Mouse (Mus musculus) liver (tissue): ENCODE measurements around the gene Pcolce.

ENCODE experiments used
- DNase-seq: peaks from one replicate; pipeline ENCODE4 v3.0.0-alpha.2; 2020; ENCODE audit warnings: mixed read lengths

Gene Pcolce

GRCm38 (mm10) chr5:137590507-137590906 is 23.1 kb downstream of the Pcolce start:
- no peak for DNase-seq

DNA sequence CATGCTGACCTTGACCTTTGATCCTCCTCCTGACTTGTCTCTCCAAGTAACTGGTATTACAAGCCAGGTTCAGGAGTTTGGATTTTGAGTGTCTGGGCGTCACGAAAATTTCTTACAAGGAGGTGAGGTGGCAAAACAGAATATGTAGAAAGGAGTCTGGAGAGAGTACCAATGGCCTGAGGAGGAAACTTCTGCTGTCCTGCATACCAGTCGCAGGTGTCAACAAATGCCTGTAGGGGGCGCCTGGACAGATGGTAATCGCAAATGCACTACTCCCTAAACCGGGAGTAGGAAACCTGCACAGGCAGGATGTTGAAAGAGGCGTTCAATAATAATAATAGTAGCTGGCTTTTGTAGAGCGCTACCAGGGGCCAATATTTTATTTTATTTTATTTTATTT is 28.6 kb downstream of the Pcolce start:
- peak; percentile 78 for DNase-seq

- peak; percentile 31 for DNase-seq
Observed at GRCm38 (mm10) chr5:137583670-137584169, 29.9 kb downstream of the Pcolce start.

DNA sequence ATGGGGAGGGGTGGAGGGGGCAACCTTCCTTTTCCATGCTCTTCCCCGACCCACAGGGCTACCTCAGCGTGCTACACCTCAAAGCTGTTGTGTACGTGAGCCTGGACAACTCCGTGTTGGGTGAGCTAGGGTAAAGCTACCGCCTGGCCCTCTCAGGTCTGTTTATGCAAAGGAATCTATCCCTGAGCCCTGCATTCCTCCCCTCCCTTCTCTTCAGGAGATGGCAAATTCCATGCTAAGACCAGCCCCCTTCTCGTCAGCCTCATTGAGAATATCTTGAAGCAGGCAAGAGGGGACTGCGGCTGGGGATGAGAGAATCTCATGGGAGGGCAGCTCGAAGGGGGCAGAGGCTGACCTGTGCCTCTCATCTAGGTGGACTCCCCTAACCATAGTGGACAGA is 30.9 kb downstream of the Pcolce start:
- no peak for DNase-seq

GRCm38 (mm10) chr5:137580246-137580645 is 33.3 kb downstream of the Pcolce start:
- DNase-seq: no peak

- DNase-seq: peak; percentile 31
Observed at GRCm38 (mm10) chr5:137574470-137574901, 39.1 kb downstream of the Pcolce start.

- DNase-seq: peak; percentile 90
Observed at GRCm38 (mm10) chr5:137570691-137571586, 42.6 kb downstream of the Pcolce start.

DNA sequence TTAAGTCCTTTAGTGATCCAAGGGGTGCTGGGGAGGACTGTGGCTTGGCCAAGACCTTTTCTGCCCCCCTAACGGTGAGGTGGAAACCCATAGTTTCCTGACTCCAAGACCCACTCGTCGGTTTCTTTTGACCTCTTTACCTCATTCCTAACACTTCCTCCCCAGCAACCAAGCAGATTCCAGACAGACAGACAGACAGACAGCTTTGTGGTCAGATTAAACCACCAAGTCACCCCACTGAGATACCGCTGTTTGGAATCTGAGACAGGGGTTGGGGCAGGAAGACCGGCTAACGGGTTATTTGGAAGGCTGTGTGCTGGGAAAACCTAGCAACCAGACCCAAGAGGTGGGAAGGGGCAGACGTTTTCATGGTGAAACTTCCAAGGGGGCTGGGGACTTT is 43.4 kb downstream of the Pcolce start:
- peak; percentile 27 for DNase-seq

DNA sequence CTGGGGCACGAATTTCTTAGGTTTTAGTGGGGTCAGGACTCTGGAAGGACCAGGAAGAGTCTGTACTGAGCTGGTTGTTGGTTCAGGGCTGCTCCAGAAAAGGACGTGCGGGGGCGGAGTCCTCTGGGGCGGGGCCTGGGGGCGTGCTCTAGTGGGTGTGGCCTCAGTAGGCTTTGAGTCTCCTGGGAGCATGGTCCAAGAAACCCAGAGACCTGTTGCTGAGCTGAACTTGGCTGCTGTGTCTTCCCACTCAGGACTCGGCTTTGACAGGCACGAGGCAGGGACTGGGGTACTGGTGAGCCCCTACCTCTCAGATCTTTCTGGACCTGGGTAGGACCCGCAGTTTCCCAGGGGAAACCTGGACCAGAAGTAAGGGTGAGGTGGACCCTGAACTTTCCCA is 43.9 kb downstream of the Pcolce start, which contains the start of gene Tfr2:
TSS of gene Tfr2 (plus strand) at position 176 of the 400 bp plus-strand sequence.
- DNase-seq: peak; percentile 95

DNA sequence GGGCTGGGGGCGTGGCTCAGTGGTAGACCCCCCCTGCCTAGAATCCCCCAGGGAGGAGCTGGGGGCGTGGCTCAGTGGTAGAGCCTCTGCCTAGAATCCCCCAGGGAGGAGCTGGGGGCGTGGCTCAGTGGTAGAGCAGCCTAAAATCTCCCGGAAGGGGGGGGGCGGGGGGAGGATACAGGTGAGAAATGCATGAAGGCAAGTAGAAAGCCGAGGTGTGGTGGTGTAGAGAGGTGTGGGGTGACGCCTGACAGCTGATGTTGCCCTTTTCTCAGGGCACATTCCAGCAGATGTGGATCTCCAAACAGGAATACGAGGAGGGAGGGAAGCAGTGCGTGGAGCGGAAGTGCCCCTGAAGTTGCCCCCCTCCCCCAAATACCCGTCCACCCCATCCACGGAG is 44.6 kb downstream of the Pcolce start:
- no peak for DNase-seq

- DNase-seq: no peak
Observed at GRCm38 (mm10) chr5:137568223-137568798, 45.3 kb downstream of the Pcolce start.

- DNase-seq: no peak
Observed at GRCm38 (mm10) chr5:137566416-137566815, 47.2 kb downstream of the Pcolce start.

DNA sequence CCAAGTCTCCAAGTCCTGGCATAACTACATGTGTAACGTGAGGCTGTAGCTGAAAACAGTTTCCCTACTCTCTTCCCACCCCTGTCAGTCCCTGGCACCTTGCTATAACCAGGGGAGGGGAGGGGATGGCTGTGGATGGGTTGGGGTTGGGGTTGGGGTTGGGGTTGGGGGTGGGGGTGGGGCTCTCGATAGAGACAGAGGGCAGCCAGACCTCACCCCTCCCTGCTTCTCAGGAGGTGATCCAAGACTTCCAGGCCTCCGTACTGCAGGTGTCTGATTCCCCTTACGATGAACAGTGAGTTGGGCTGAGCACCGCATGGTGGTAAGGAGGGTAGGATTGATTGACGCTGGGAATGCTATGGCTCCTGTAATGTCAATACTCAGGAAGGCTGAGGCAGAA is 47.8 kb downstream of the Pcolce start:
- no peak for DNase-seq

GRCm38 (mm10) chr5:137562965-137563364 is 50.6 kb downstream of the Pcolce start:
- DNase-seq: no peak

DNA sequence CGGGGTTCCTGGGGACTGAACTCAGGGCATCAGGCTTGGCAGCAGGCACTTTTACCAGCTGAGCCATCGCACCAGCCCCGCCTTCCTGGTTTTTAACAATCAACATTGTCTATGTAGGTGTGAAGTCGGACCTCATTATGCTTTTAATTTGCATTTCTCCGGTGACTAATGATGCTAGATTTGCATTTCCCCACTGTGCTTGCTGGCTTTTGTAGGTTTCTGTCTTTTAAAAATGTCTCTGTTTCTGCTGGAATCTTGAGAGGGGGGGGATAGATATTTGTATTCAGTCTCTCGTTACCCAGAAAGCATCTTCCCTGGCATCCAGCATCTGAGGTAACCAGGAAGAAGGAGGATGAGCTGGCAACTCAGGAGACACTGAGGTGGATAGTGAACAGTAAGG is 52.0 kb downstream of the Pcolce start:
- DNase-seq: no peak
